Mouse (Mus musculus) duodenum, adult 2 months (tissue): ENCODE measurements around the gene Cacng1. TPM values are rescaled to one million over a fixed set of nuclear protein-coding genes. Genes with fewer than 3 reads are reported as not detected.

Source experiments
- polyA plus RNA-seq: library from polyadenylated mRNA; depleted of rRNA; stranded (reverse); fragments of >200 nt; gene quantifications from 2 replicates; pipeline ENCODE4 v1.2.3, GENCODE M21; 2012; ENCODE audit warnings: low replicate concordance; rRNA removed

Cacng1 gene
- polyA plus RNA-seq = not detected in 2 replicates

GRCm38 (mm10) chr11:107716332-107716938 is at the start of gene Cacng1:
Gene Cacng1 (minus strand): TSS chr11:107716522.

Other genes starting within 250 kb of the Cacng1 start
- 0.94 and 1.2 TPM in 2 replicates for gene Pitpnc1, start 245.8 kb downstream of the Cacng1 start, polyA plus RNA-seq
- gene Psmd12, start 237.0 kb downstream of the Cacng1 start, polyA plus RNA-seq = 1.5 and 2.1 TPM in 2 replicates
- gene Helz, start 168.6 kb downstream of the Cacng1 start, polyA plus RNA-seq = 15.6 and 19.8 TPM in 2 replicates
- gene Cacng4, start 78.0 kb upstream of the Cacng1 start, polyA plus RNA-seq = 0.25 and 0.44 TPM in 2 replicates
- gene Cacng5, start 198.5 kb upstream of the Cacng1 start, polyA plus RNA-seq = 0.06 and 0.07 TPM in 2 replicates